Comparison of ENCODE assay signal across 21 mouse cellular contexts in the genomic region with DNA sequence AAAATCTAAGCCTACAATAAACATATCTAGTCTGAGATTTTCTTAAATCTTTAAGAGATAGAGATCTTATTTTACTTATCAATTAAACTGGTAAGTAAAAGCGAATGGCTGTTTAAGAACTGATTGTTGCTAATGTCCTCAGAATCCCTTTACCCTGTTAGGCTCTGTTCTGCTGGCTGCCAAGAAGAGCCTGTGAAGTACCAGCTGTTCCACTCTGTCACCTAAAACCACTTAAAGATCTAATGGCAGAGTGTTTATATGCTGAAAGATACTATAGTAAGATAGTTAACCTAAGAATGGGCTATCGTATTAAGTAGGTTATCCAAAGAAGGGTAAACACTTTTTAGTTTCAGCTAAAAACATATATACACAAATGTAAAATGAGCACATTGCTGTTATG.
DNase-seq lines count a peak whose midpoint lies in the region; TF ChIP-seq lines count a peak whose summit lies in the region.
"Had no signal": no experiment of that assay in that cellular context is flagged by ENCODE, and none has a peak within 500 bp of the region (broad histone marks: within the 10 kb centered on the region; RNA-seq: fewer than 3 reads in every experiment).

No protein-coding gene starts in this region.

- no peaks in the 10 kb centered on the region for H3K9me3 ChIP-seq in embryonic facial prominence, embryonic 10.5 days
- H3K9me3 ChIP-seq: G1E had no signal

- H3ac ChIP-seq in C2C12 (ENCODE audit: control insufficient read depth, insufficient read length, low read depth) (no peak overlapping the region), myocyte (ENCODE audit: control insufficient read depth, insufficient read length) (no peak overlapping the region)

- H3K79me3 ChIP-seq in C2C12 (ENCODE audit: low read depth): no peaks in the 10 kb centered on the region

- no peak for TF ChIP-seq CTCF in C2C12 (IDR thresholded peaks at IDR 0.05; ENCODE audit: control insufficient read depth, insufficient read depth, insufficient read length)
- no peak for TF ChIP-seq CTCF in brain, embryonic 14.5 days (IDR thresholded peaks at IDR 0.05; ENCODE audit: borderline replicate concordance, extremely low read depth, insufficient read depth, insufficient read length)

- H3K36me3 ChIP-seq in C2C12 (ENCODE audit: control insufficient read depth, insufficient read depth) (no peaks in the 10 kb centered on the region), myocyte (ENCODE audit: control insufficient read depth, insufficient read depth) (no peaks in the 10 kb centered on the region)
- H3K36me3 ChIP-seq in embryonic facial prominence, embryonic 10.5 days (replicated peaks): no peaks in the 10 kb centered on the region
- H3K36me3 ChIP-seq: G1E had no signal

- TF ChIP-seq POLR2A in brain, embryonic 14.5 days (IDR thresholded peaks at IDR 0.05; ENCODE audit: borderline replicate concordance, extremely low read depth, insufficient read depth, insufficient read length, poor library complexity, severe bottlenecking): no peak
- no peak for TF ChIP-seq POLR2A in myocyte (IDR thresholded peaks at IDR 0.05; ENCODE audit: insufficient read length, low read depth)

- WGBS in embryonic facial prominence, embryonic 10.5 days: 91% methylated on average over 2 of the region's 2 CpGs

- no peak overlapping the region for H3K27ac ChIP-seq in embryonic facial prominence, embryonic 10.5 days (replicated peaks)

- no peak overlapping the region for H3K4me3 ChIP-seq in C2C12 (ENCODE audit: insufficient read depth, poor library complexity, severe bottlenecking)
- no peak overlapping the region for H3K4me3 ChIP-seq in myocyte
- H3K4me3 ChIP-seq in embryonic facial prominence, embryonic 10.5 days: no peak overlapping the region

- peak overlapping the region; percentile 49 for H3K4me2 ChIP-seq in myocyte (ENCODE audit: low read depth)

- peaks cover 12% of the 10 kb centered on the region; the same call in 1 of the 2 replicates for H3K4me1 ChIP-seq in embryonic facial prominence, embryonic 10.5 days

- H3K27me3 ChIP-seq in C2C12 (ENCODE audit: control insufficient read depth, insufficient read depth, insufficient read length) (no peaks in the 10 kb centered on the region), myocyte (ENCODE audit: control insufficient read depth, insufficient read depth, insufficient read length) (no peaks in the 10 kb centered on the region)
- H3K27me3 ChIP-seq in embryonic facial prominence, embryonic 10.5 days (replicated peaks; ENCODE audit: low read depth, poor library complexity, severe bottlenecking): peaks cover 28% of the 10 kb centered on the region
- H3K27me3 ChIP-seq: CH12.LX, Patski had no signal

- DNase-seq in brain, embryonic 14.5 days (ENCODE audit: low read depth): peak; percentile 19
- DNase-seq in embryonic facial prominence, embryonic 10.5 days (ENCODE audit: low spot score): no peak
- no peak for DNase-seq in B cell, adult 2 months
- DNase-seq in gastrocnemius, postnatal 4 days (ENCODE audit: low spot score in 2 of 2): no peak
- DNase-seq: adrenal gland, adult 2 months; adrenal gland, adult 8-10 months; adrenal gland, postnatal 10 days; adrenal gland, postnatal 14 days; adrenal gland, postnatal 25 days; adrenal gland, postnatal 36 days; cerebellum, adult 11 months; cerebellum, adult 11-12 months; cerebellum, adult 18-20 months; cerebellum, adult 2 months; cerebellum, adult 8-10 months; cerebellum, adult 9-10 months had no signal

- H3K79me2 ChIP-seq in C2C12 (ENCODE audit: control insufficient read depth, insufficient read depth) (no peaks in the 10 kb centered on the region), myocyte (ENCODE audit: control insufficient read depth, insufficient read depth) (no peaks in the 10 kb centered on the region)

TF ChIP-seq in C2C12, 6 proteins besides CTCF, POLR2A, EP300 and RAD21:
- TF ChIP-seq CEBPB (IDR thresholded peaks at IDR 0.05; ENCODE audit: low read depth) (no peak), MYOD1 (IDR thresholded peaks at IDR 0.05; ENCODE audit: control insufficient read depth, insufficient read length, low read depth) (peak; percentile 85)

TF ChIP-seq in myocyte, 11 proteins besides CTCF, POLR2A, EP300 and RAD21:
- TF ChIP-seq MYOD1 (IDR thresholded peaks at IDR 0.05; ENCODE audit: control insufficient read depth in 1 of 3, insufficient read length in 2 of 3, low read depth in 2 of 3): peak; percentile 88 to 92 (median 89)
- no peak for TF ChIP-seq TCF3 (IDR thresholded peaks at IDR 0.05; ENCODE audit: insufficient read length, low read depth)
- TF ChIP-seq SRF (IDR thresholded peaks at IDR 0.05; ENCODE audit: control insufficient read depth, insufficient read length, low read depth): no peak
- TF ChIP-seq E2F4 (IDR thresholded peaks at IDR 0.05; ENCODE audit: insufficient read depth): no peak
- no peak for TF ChIP-seq MAX (IDR thresholded peaks at IDR 0.05; ENCODE audit: low read depth)
- TF ChIP-seq POLR2AphosphoS2 (IDR thresholded peaks at IDR 0.05; ENCODE audit: insufficient read length, low read depth): no peak
- peak; percentile 61 for TF ChIP-seq TCF12 (IDR thresholded peaks at IDR 0.05; ENCODE audit: insufficient read depth, poor library complexity, severe bottlenecking)
- no peak for TF ChIP-seq CEBPB (IDR thresholded peaks at IDR 0.05; ENCODE audit: insufficient read depth, poor library complexity, severe bottlenecking)
- no peak for TF ChIP-seq USF1 (IDR thresholded peaks at IDR 0.05; ENCODE audit: low read depth)
- peak in 1 of 3 experiments; percentile 29 for TF ChIP-seq MYOG (IDR thresholded peaks at IDR 0.05; ENCODE audit: control insufficient read depth in 1 of 3, insufficient read depth in 1 of 3, insufficient read length in 2 of 3, low read depth in 2 of 3)
- no peak for TF ChIP-seq REST (IDR thresholded peaks at IDR 0.05; ENCODE audit: insufficient read depth, insufficient read length)
TF ChIP-seq in myocyte: peak in this region for 3.
